Mouse (Mus musculus): ENCODE measurements around the gene Car6. TPM values are rescaled to one million over a fixed set of nuclear protein-coding genes. Genes with fewer than 3 reads are reported as not detected.

The Car6 gene
- polyA plus RNA-seq, 1 experiment from 2014 or later = not detected

GRCm38 (mm10) chr4:150226818-150227688 lies 25.9 kb upstream of the Car6 start:
- Histone ChIP-seq H3K27me3 (replicated peaks) (no peaks in the 10 kb centered on the region), H3K4me1 (peaks cover 19% of the 10 kb centered on the region), H3K36me3 (replicated peaks) (no peaks in the 10 kb centered on the region), H3K27ac (peak overlapping the region; percentile 49; the same call in 1 of the 2 replicates), H3K9me3 (no peaks in the 10 kb centered on the region), H3K4me2 (no peak overlapping the region), H3K4me3 (no peak overlapping the region), H3K9ac (no peak overlapping the region)
- ATAC-seq (replicated peaks) = peak; percentile 87
- 49% methylated on average over 7 of the region's 7 CpGs for WGBS

GRCm38 (mm10) chr4:150225700-150226099 lies 24.6 kb upstream of the Car6 start:
- no peaks in the 10 kb centered on the region for H3K36me3 ChIP-seq (replicated peaks)
- 84% methylated on average over 1 of the region's 1 CpGs for WGBS
- H3K27me3 ChIP-seq (replicated peaks) = no peaks in the 10 kb centered on the region
- no peaks in the 10 kb centered on the region for H3K9me3 ChIP-seq
- peaks cover 10% of the 10 kb centered on the region for H3K4me1 ChIP-seq
- H3K4me3 ChIP-seq = no peak overlapping the region
- no peak overlapping the region for H3K27ac ChIP-seq
- ATAC-seq (replicated peaks) = no peak
- no peak overlapping the region for H3K4me2 ChIP-seq
- no peak overlapping the region for H3K9ac ChIP-seq

DNA sequence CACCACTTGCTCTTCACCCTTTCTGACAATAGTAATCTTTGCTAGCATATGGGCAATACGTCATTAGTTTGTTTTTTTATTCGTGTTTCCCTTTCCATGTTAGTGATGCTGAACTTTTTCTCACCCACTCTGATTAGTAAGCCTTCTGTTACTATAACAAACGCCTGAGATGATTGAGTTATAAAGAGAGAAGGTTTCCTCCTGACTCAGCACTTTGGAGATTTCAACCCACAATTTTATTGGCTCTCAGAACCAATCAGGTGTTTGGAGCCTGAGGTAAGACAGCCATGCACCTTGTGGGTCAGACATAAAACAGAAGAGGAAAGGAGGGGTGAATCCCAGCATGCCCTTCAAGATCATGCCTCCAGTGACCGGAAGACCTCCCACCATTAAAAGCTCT lies 22.7 kb upstream of the Car6 start:
- ATAC-seq (replicated peaks) = no peak
- no peak overlapping the region for H3K9ac ChIP-seq
- H3K4me3 ChIP-seq = no peak overlapping the region
- no peaks in the 10 kb centered on the region for H3K36me3 ChIP-seq (replicated peaks)
- no peak overlapping the region for H3K4me2 ChIP-seq
- H3K9me3 ChIP-seq = no peaks in the 10 kb centered on the region
- H3K27me3 ChIP-seq (replicated peaks) = 0 out of 2 replicates have a peak, but pooled peaks cover 4% of the 10 kb centered on the region
- peaks cover 7% of the 10 kb centered on the region for H3K4me1 ChIP-seq
- WGBS = 90% methylated on average over 4 of the region's 4 CpGs
- no peak overlapping the region for H3K27ac ChIP-seq

DNA sequence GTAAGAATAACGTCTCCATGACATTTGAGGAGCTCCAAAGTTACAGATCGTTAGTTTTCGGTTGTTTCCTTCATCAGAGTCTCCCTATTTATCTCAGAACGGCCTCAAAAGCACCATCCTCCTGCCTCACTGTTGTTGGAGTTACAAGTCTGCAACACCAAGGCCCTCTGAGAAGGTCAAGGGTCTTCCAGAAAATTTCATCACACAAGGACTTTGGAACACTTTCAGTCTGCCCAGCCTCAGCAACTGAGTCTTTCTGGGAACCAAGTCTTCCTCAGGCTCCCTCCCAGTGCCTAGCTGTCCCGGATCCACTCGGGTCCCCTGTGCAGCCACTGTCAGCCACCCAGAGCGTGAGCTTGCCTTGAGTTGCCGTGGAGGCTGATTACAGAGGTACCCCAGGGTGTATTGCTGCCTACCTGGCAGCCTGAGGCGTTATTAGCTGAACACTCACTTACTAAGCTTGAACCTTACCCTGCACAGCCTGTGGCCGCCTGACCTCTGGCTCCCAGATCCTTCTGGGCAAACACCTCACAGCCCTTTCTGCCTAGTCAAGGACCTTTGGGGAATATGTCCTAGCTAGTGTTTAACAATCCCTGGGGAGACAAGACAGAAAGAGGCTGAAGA lies 20.0 kb upstream of the Car6 start:
- no peak overlapping the region for H3K4me2 ChIP-seq

DNA sequence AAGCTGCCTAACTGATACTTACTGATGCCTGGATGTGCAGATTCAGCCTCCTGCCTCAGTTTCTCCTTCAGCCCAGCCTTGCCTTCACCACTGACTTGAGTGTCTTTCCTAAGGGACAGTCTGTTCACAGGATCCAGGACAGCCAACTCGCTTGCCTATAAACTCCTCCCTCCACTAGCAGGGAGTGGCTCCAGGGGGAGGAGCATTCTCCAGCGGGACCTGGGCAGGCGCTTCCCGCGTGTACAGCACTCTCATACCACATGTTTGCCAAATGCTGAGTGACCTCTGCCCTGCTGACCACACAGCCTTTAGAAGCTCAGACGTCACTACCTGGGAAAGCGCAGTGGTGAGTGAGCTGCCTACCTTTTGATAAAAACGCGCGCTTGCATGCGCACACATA lies 19.5 kb upstream of the Car6 start:
- WGBS = 22% methylated on average over 11 of the region's 11 CpGs

More for the DNA sequence above, 20.0 kb upstream of the Car6 start:
- Histone ChIP-seq H3K27ac (no peak overlapping the region), H3K4me1 (no peaks in the 10 kb centered on the region), H3K4me3 (no peak overlapping the region), H3K9ac (no peak overlapping the region), H3K36me3 (replicated peaks) (no peaks in the 10 kb centered on the region), H3K27me3 (replicated peaks) (0 out of 2 replicates have a peak, but pooled peaks cover 4% of the 10 kb centered on the region), H3K9me3 (no peaks in the 10 kb centered on the region)
- 44% methylated on average over 10 of the region's 10 CpGs for WGBS
- no peak for ATAC-seq (replicated peaks)

GRCm38 (mm10) chr4:150219501-150220292 lies 18.6 kb upstream of the Car6 start:
- Histone ChIP-seq H3K27me3 (replicated peaks) (0 out of 2 replicates have a peak, but pooled peaks cover 4% of the 10 kb centered on the region), H3K4me3 (no peak overlapping the region), H3K9me3 (no peaks in the 10 kb centered on the region), H3K27ac (no peak overlapping the region), H3K4me1 (no peaks in the 10 kb centered on the region), H3K36me3 (replicated peaks) (no peaks in the 10 kb centered on the region), H3K9ac (no peak overlapping the region), H3K4me2 (no peak overlapping the region)
- ATAC-seq (replicated peaks) = no peak
- 71% methylated on average over 9 of the region's 9 CpGs for WGBS

More for the DNA sequence above, 19.5 kb upstream of the Car6 start:
- 0 out of 2 replicates have a peak, but pooled peaks cover 4% of the 10 kb centered on the region for H3K27me3 ChIP-seq (replicated peaks)
- H3K9me3 ChIP-seq = no peaks in the 10 kb centered on the region
- H3K4me2 ChIP-seq = no peak overlapping the region
- H3K4me1 ChIP-seq = no peaks in the 10 kb centered on the region
- H3K27ac ChIP-seq = no peak overlapping the region
- ATAC-seq (replicated peaks) = no peak
- H3K4me3 ChIP-seq = no peak overlapping the region
- H3K9ac ChIP-seq = no peak overlapping the region
- no peaks in the 10 kb centered on the region for H3K36me3 ChIP-seq (replicated peaks)

DNA sequence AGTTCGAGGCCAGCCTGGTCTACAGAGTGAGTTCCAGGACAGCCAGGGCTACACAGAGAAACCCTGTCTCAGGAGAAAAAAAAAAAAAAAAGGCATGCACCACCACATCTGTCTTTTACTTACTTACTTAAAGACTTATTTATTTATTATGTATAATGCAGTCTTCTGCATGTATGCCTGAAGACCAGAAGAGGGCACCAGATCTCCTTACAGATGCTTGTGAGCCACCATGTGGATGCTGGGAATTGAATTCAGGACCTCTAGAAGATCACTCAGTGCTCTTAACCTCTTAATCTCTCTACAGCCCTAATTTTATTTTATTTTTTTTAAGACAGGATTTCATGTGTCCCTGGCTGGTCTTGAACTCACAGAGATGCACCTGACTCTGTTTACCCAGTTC lies 16.8 kb upstream of the Car6 start:
- ATAC-seq (replicated peaks) = no peak
- Histone ChIP-seq H3K36me3 (replicated peaks) (no peaks in the 10 kb centered on the region), H3K4me2 (no peak overlapping the region), H3K4me3 (no peak overlapping the region), H3K9me3 (no peaks in the 10 kb centered on the region), H3K27ac (no peak overlapping the region), H3K9ac (no peak overlapping the region), H3K27me3 (replicated peaks) (0 out of 2 replicates have a peak, but pooled peaks cover 4% of the 10 kb centered on the region), H3K4me1 (peaks cover 2% of the 10 kb centered on the region; the same call in 1 of the 2 replicates)
- 82% methylated on average over 1 of the region's 1 CpGs for WGBS

DNA sequence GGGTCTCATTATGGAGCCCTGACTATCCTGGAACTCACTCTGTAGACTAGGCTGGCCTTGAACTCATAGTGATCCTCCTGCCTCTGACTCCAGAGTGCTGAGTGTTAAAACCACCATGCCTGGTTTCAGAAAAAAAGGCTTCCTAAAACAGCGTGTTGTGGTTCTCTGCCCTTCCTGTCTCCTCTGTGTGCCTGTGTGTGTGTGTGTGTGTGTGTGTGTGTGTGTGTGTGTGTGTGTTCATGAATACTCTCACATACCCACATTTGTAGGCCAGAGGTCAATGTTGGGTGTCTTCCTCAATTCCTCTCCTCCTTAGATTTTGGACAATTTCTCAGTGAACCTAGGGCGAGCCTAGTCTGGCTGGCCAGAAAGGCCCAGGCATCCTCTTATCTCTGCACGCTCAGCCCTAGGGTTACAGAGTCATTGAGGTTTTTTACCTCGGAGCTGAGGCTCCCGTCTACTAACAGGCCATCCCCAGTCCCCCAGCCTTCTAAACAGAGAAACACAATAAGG lies 16.0 kb upstream of the Car6 start:
- Histone ChIP-seq H3K9ac (no peak overlapping the region), H3K9me3 (no peaks in the 10 kb centered on the region), H3K27me3 (replicated peaks) (0 out of 2 replicates have a peak, but pooled peaks cover 4% of the 10 kb centered on the region), H3K36me3 (replicated peaks) (no peaks in the 10 kb centered on the region), H3K4me1 (peaks cover 9% of the 10 kb centered on the region), H3K4me3 (no peak overlapping the region), H3K27ac (no peak overlapping the region), H3K4me2 (no peak overlapping the region)
- WGBS = 63% methylated on average over 5 of the region's 5 CpGs
- no peak for ATAC-seq (replicated peaks)

- Histone ChIP-seq H3K27me3 (replicated peaks) (0 out of 2 replicates have a peak, but pooled peaks cover 4% of the 10 kb centered on the region), H3K36me3 (replicated peaks) (no peaks in the 10 kb centered on the region), H3K4me3 (no peak overlapping the region), H3K4me1 (peaks cover 9% of the 10 kb centered on the region), H3K4me2 (no peak overlapping the region), H3K9me3 (no peaks in the 10 kb centered on the region), H3K9ac (no peak overlapping the region), H3K27ac (no peak overlapping the region)
- ATAC-seq (replicated peaks) = no peak
- 52% methylated on average over 6 of the region's 6 CpGs for WGBS
Observed at GRCm38 (mm10) chr4:150216423-150216822, 15.3 kb upstream of the Car6 start.

GRCm38 (mm10) chr4:150213910-150214309 lies 12.8 kb upstream of the Car6 start:
- WGBS = 33% methylated on average over 5 of the region's 5 CpGs
- Histone ChIP-seq H3K27me3 (replicated peaks) (no peaks in the 10 kb centered on the region), H3K4me1 (peaks cover 9% of the 10 kb centered on the region), H3K4me3 (no peak overlapping the region), H3K9me3 (no peaks in the 10 kb centered on the region), H3K27ac (no peak overlapping the region), H3K36me3 (replicated peaks) (no peaks in the 10 kb centered on the region), H3K9ac (no peak overlapping the region), H3K4me2 (no peak overlapping the region)
- ATAC-seq (replicated peaks) = no peak

- H3K4me1 ChIP-seq = peaks cover 9% of the 10 kb centered on the region
- no peaks in the 10 kb centered on the region for H3K27me3 ChIP-seq (replicated peaks)
- peak overlapping the region; percentile 22; the same call in 1 of the 2 replicates for H3K4me3 ChIP-seq
- H3K27ac ChIP-seq = no peak overlapping the region
- under 1% methylated on average over 15 of the region's 15 CpGs for WGBS
- H3K4me2 ChIP-seq = peak overlapping the region; percentile 47
- H3K36me3 ChIP-seq (replicated peaks) = no peaks in the 10 kb centered on the region
- ATAC-seq (replicated peaks) = 0 out of 2 replicates have a peak, but pooled peaks have one; percentile 50
- H3K9ac ChIP-seq = peak overlapping the region; percentile 25; the same call in 1 of the 2 replicates
- no peaks in the 10 kb centered on the region for H3K9me3 ChIP-seq
Observed at GRCm38 (mm10) chr4:150212553-150212971, 11.4 kb upstream of the Car6 start.

Measured in midbrain, embryonic 15.5 days (tissue).